Mouse (Mus musculus) heart, adult 2 months (tissue): ENCODE measurements at regions not wholly inside any gene's neighbourhood (a gene's known extent, or its start where the extent isn't known, plus 50 kb on each side); places are given as distances from the start of the nearest gene placed in this dataset.

Experiments used
- DNase-seq, 2 experiments: peaks; one replicate each; pipeline ENCODE4 v3.0.0; 2021
- H3K27ac ChIP-seq: fragments of 200-600 bp; 2 replicates; pipeline ENCODE4 v1.8.1; 2022
- H3K27me3 ChIP-seq: fragments of 200-500 bp; 2 replicates; pipeline ENCODE4 v1.6.1; 2012; ENCODE audit warnings: mild to moderate bottlenecking, low read length, inconsistent platforms, mixed read lengths; ENCODE audit not compliant: control insufficient read depth, insufficient read depth
- H3K36me3 ChIP-seq: fragments of 200-500 bp; 2 replicates; pipeline ENCODE4 v1.6.1; 2012; ENCODE audit warnings: low read length, inconsistent platforms; ENCODE audit not compliant: control insufficient read depth, insufficient read depth
- H3K4me1 ChIP-seq: fragments of 200-500 bp; 2 replicates; pipeline ENCODE4 v1.6.1; 2011; ENCODE audit warnings: low read length; ENCODE audit not compliant: control insufficient read depth, insufficient read depth
- H3K4me3 ChIP-seq: fragments of 200-600 bp; 2 replicates; pipeline ENCODE4 v1.8.1; 2022
- H3K79me2 ChIP-seq: fragments of 200-500 bp; replicated peaks from 2 replicates; pipeline ENCODE4 v1.6.1; 2012; ENCODE audit warnings: mild to moderate bottlenecking, inconsistent platforms, low read length, moderate library complexity, mixed read lengths; ENCODE audit not compliant: control insufficient read depth, insufficient read depth
- H3K9ac ChIP-seq: fragments of 200-500 bp; 2 replicates; pipeline ENCODE4 v1.6.1; 2012; ENCODE audit warnings: low read depth, mild to moderate bottlenecking, control low read depth, inconsistent platforms, low read length, mixed read lengths
- CTCF ChIP-seq: fragments of 200-600 bp; IDR thresholded peaks from 2 replicates; pipeline ENCODE4 v1.8.1; 2022; ENCODE audit warnings: antibody characterized with exemption, mild to moderate bottlenecking, moderate library complexity
- EP300 ChIP-seq: fragments of 200-500 bp; IDR thresholded peaks from 2 replicates; pipeline ENCODE4 v1.6.1; 2011; ENCODE audit warnings: low read depth, low read length, control low read depth; ENCODE audit not compliant: insufficient read depth
- POLR2A ChIP-seq: fragments of 200-500 bp; IDR thresholded peaks from 2 replicates; pipeline ENCODE4 v1.6.1; 2011; ENCODE audit warnings: mild to moderate bottlenecking, low read depth, low read length, control low read depth; ENCODE audit not compliant: insufficient read depth
- WGBS: fragments of 180-500 bp; shearing (Covaris S2); methylation state at CpG from one replicate; pipeline ENCODE4 v1.1.7; 2018; 5-methylcytosine and 5-hydroxymethylcytosine counted together
- intact Hi-C: fragments of 180-260 bp; cut with DNase I; formaldehyde crosslinking; loops from one replicate; pipeline ENCODE4 v1.15.1; 2025

GRCm38 (mm10) chr3:38289062-38289461, 195.6 kb downstream of the Ankrd50 start:
- Histone ChIP-seq H3K9ac (no peak overlapping the region), H3K27me3 (no peaks in the 10 kb centered on the region)
- TF ChIP-seq POLR2A (no peak), EP300 (no peak), CTCF (no peak)

GRCm38 (mm10) chr3:38283687-38284124, 200.9 kb downstream of the Ankrd50 start:
- H3K9ac ChIP-seq, result no peak overlapping the region
- intact Hi-C loops, result loop anchor here (2.0 to 5.0 kb wide), 2 partner anchors 29 to 79 kb away; no protein-coding TSS in a partner anchor

More at GRCm38 (mm10) chr3:38289062-38289461, 195.6 kb downstream of the Ankrd50 start:
- DNase-seq, result no peak
- no peak overlapping the region for H3K4me3 ChIP-seq
- no peak overlapping the region for H3K27ac ChIP-seq
- 49% methylated on average over 3 of the region's 3 CpGs for WGBS
- H3K79me2 ChIP-seq, result no peaks in the 10 kb centered on the region
- H3K36me3 ChIP-seq, result no peaks in the 10 kb centered on the region
- intact Hi-C loops, result no loop called here
- peaks cover 4% of the 10 kb centered on the region for H3K4me1 ChIP-seq

GRCm38 (mm10) chr3:38282891-38283290, 201.8 kb downstream of the Ankrd50 start:
- H3K27ac ChIP-seq, result peak overlapping the region; percentile 79
- no peaks in the 10 kb centered on the region; the same call in none of the 2 replicates for H3K36me3 ChIP-seq
- no peaks in the 10 kb centered on the region for H3K27me3 ChIP-seq
- no peak overlapping the region for H3K9ac ChIP-seq
- no peak for DNase-seq
- H3K4me1 ChIP-seq, result peaks cover 10% of the 10 kb centered on the region
- intact Hi-C loops, result loop anchor here (2.0 to 5.0 kb wide), 2 partner anchors 28 to 79 kb away; no protein-coding TSS in a partner anchor
- 93% methylated on average over 4 of the region's 4 CpGs for WGBS
- no peaks in the 10 kb centered on the region for H3K79me2 ChIP-seq
- TF ChIP-seq POLR2A (no peak), CTCF (no peak), EP300 (no peak)
- no peak overlapping the region for H3K4me3 ChIP-seq

More at GRCm38 (mm10) chr3:38283687-38284124, 200.9 kb downstream of the Ankrd50 start:
- Histone ChIP-seq H3K4me3 (no peak overlapping the region), H3K79me2 (no peaks in the 10 kb centered on the region), H3K27me3 (no peaks in the 10 kb centered on the region), H3K27ac (peak overlapping the region; percentile 79), H3K4me1 (peaks cover 10% of the 10 kb centered on the region), H3K36me3 (no peaks in the 10 kb centered on the region; the same call in none of the 2 replicates)
- TF ChIP-seq CTCF, result peak; percentile 19; the same call in 1 of the 2 replicates
- no peak for TF ChIP-seq POLR2A
- TF ChIP-seq EP300, result 0 out of 2 replicates have a peak, but pooled peaks have one; percentile 32
- WGBS, result 25% methylated on average over 11 of the region's 11 CpGs
- DNase-seq, result peak; percentile 53 to 70

GRCm38 (mm10) chr3:38281683-38282082, 203.0 kb downstream of the Ankrd50 start:
- peak in 1 of 2 experiments; percentile 35 for DNase-seq
- H3K9ac ChIP-seq, result no peak overlapping the region
- intact Hi-C loops, result loop anchor here (2.0 to 5.0 kb wide), 2 partner anchors 27 to 81 kb away; no protein-coding TSS in a partner anchor
- 45% methylated on average over 4 of the region's 4 CpGs for WGBS
- H3K27me3 ChIP-seq, result no peaks in the 10 kb centered on the region
- H3K27ac ChIP-seq, result peak overlapping the region; percentile 36
- H3K36me3 ChIP-seq, result no peaks in the 10 kb centered on the region; the same call in none of the 2 replicates
- H3K79me2 ChIP-seq, result no peaks in the 10 kb centered on the region
- TF ChIP-seq POLR2A, result no peak
- 0 out of 2 replicates have a peak, but pooled peaks have one; percentile 32 for TF ChIP-seq EP300
- no peak overlapping the region for H3K4me3 ChIP-seq
- H3K4me1 ChIP-seq, result peaks cover 10% of the 10 kb centered on the region

GRCm38 (mm10) chr3:38280876-38281275, 203.8 kb downstream of the Ankrd50 start:
- 82% methylated on average over 6 of the region's 6 CpGs for WGBS
- intact Hi-C loops, result loop anchor here (5.0 kb wide), 1 partner anchor 81 kb away; no protein-coding TSS in a partner anchor
- Histone ChIP-seq H3K4me3 (no peak overlapping the region), H3K4me1 (peaks cover 15% of the 10 kb centered on the region), H3K9ac (no peak overlapping the region), H3K36me3 (peaks cover 3% of the 10 kb centered on the region), H3K27me3 (no peaks in the 10 kb centered on the region), H3K79me2 (no peaks in the 10 kb centered on the region), H3K27ac (no peak overlapping the region)
- no peak for TF ChIP-seq CTCF
- TF ChIP-seq POLR2A, result no peak
- no peak for TF ChIP-seq EP300
- DNase-seq, result no peak

- intact Hi-C loops, result loop anchor here (5.0 kb wide), 1 partner anchor 82 kb away; no protein-coding TSS in a partner anchor
- H3K36me3 ChIP-seq, result peaks cover 5% of the 10 kb centered on the region
- peaks cover 19% of the 10 kb centered on the region for H3K4me1 ChIP-seq
- H3K4me3 ChIP-seq, result no peak overlapping the region
- DNase-seq, result no peak
- no peaks in the 10 kb centered on the region for H3K79me2 ChIP-seq
- no peaks in the 10 kb centered on the region for H3K27me3 ChIP-seq
- WGBS, result 96% methylated on average over 3 of the region's 3 CpGs
- H3K9ac ChIP-seq, result no peak overlapping the region
- H3K27ac ChIP-seq, result no peak overlapping the region
- no peak for TF ChIP-seq POLR2A
- no peak for TF ChIP-seq EP300
- TF ChIP-seq CTCF, result no peak
Measured at GRCm38 (mm10) chr3:38280105-38280504, 204.5 kb downstream of the Ankrd50 start.
